7 mouse cellular contexts compared by ENCODE assay signal in the genomic region with DNA sequence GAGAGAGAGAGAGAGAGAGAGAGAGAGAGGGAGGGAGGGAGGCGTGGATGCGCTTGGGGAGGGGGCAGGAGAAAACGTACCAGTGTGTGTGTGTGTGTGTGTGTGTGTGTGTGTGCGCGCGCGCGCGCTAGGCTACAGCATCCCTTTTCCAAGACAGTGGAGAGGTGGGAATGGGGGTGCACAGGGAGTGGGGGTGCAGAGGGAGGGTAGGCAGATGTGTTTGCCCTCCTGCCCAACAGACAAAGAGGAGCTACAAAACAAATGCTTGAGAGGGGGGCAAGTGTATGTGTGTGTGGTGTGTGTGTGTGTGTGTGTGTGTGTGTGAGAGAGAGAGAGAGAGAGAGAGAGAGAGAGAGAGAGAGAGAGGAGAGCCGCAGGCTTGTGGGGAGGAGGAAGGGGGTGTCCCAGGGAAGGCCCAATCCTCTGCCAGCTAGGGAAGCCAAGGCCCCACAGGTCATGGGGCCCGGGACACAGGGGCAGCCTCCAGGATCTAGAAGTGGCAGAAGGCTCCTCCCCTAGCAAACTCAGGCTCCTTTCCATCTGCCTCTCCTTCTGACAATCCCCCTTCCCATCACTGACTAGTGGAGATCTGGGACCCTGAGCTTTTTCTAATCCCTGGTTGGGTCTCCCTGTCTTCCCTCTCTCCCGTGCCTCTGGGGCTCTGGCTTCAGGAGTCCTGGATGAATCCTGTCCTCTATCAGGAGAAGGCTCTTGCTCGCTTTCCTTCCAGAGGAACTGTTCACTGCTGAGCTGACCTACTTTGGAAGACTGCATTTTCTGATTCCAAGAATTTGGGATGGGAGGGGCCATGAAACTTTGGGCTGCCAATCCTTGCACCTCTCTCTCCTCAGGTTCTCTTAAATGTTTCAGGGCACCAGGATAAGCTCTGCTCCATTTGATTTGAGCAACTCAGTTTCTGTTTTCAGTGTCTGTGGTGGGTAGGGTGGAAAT. TPM values are rescaled to one million over a fixed set of nuclear protein-coding genes. Genes with fewer than 3 reads are reported as not detected.
DNase-seq lines count a peak whose midpoint lies in the region; ATAC-seq and TF ChIP-seq lines count a peak whose summit lies in the region.

No protein-coding gene starts in this region.

- no peaks in the 10 kb centered on the region for H3K27me3 ChIP-seq in cerebellum, adult 2 months (ENCODE audit: control insufficient read depth, insufficient read depth, low read length)
- H3K27me3 ChIP-seq in hindbrain, postnatal 0 days (ENCODE audit: insufficient read depth, low read length): no peaks in the 10 kb centered on the region
- H3K27me3 ChIP-seq in limb, embryonic 10.5 days (ENCODE audit: low read depth, poor library complexity, severe bottlenecking): peaks cover 13% of the 10 kb centered on the region; the same call in 1 of the 2 replicates
- no peaks in the 10 kb centered on the region for H3K27me3 ChIP-seq in midbrain, embryonic 13.5 days

- TF ChIP-seq CTCF in cerebellum, adult 2 months (IDR thresholded peaks at IDR 0.05; ENCODE audit: borderline replicate concordance, insufficient read depth, low read depth, low read length): no peak
- no peak for TF ChIP-seq CTCF in hindbrain, postnatal 0 days (IDR thresholded peaks at IDR 0.05; ENCODE audit: low read depth)

- ATAC-seq in frontal cortex, adult (ENCODE audit: low TSS enrichment): peak; percentile 64
- ATAC-seq in hindbrain, postnatal 0 days: peak; percentile 78
- peak; percentile 85 for ATAC-seq in midbrain, embryonic 13.5 days

- H3K27ac ChIP-seq in cerebellum, adult 2 months (ENCODE audit: insufficient read depth, low read length): peak overlapping the region; percentile 30
- H3K27ac ChIP-seq in hindbrain, postnatal 0 days: peak overlapping the region; percentile 83
- H3K27ac ChIP-seq in limb, embryonic 10.5 days: peak overlapping the region; percentile 85
- peak overlapping the region; percentile 89 for H3K27ac ChIP-seq in midbrain, embryonic 13.5 days

- TF ChIP-seq POLR2A in cerebellum, adult 2 months (IDR thresholded peaks at IDR 0.05; ENCODE audit: borderline replicate concordance, insufficient read depth, low read length): no peak

- peak overlapping the region; percentile 66 for H3K4me3 ChIP-seq in cerebellum, adult 2 months (replicated peaks; ENCODE audit: insufficient read depth, low read depth, low read length)
- H3K4me3 ChIP-seq in hindbrain, postnatal 0 days (ENCODE audit: low read length): peak overlapping the region; percentile 55
- H3K4me3 ChIP-seq in limb, embryonic 10.5 days: peak overlapping the region; percentile 61
- peak overlapping the region; percentile 49 for H3K4me3 ChIP-seq in midbrain, embryonic 13.5 days (replicated peaks)

- H3K4me1 ChIP-seq in cerebellum, adult 2 months (ENCODE audit: control insufficient read depth, insufficient read depth, low read length): peaks cover 7% of the 10 kb centered on the region; the same call in 1 of the 2 replicates
- H3K4me1 ChIP-seq in hindbrain, postnatal 0 days (ENCODE audit: insufficient read depth, low read length): peaks cover 13% of the 10 kb centered on the region; the same call in 1 of the 2 replicates
- peaks cover 27% of the 10 kb centered on the region for H3K4me1 ChIP-seq in limb, embryonic 10.5 days
- peaks cover 41% of the 10 kb centered on the region for H3K4me1 ChIP-seq in midbrain, embryonic 13.5 days (replicated peaks)

- peak; percentile 74 for DNase-seq in MN1 (ENCODE audit: low spot score)
- DNase-seq in cerebellum, adult 2 months: peak; percentile 41 to 54
- DNase-seq in hindbrain, postnatal 0 days (ENCODE audit: low spot score): peak; percentile 79
- peak; percentile 62 for DNase-seq in limb, embryonic 10.5 days (ENCODE audit: low spot score)
- DNase-seq in thymus, postnatal 14 days: peak; percentile 52

- H3K36me3 ChIP-seq in hindbrain, postnatal 0 days (ENCODE audit: insufficient read depth, low read length): peaks cover under 1% of the 10 kb centered on the region; the same call in 1 of the 2 replicates
- H3K36me3 ChIP-seq in limb, embryonic 10.5 days: 0 out of 2 replicates have a peak, but pooled peaks cover 6% of the 10 kb centered on the region
- peaks cover 13% of the 10 kb centered on the region for H3K36me3 ChIP-seq in midbrain, embryonic 13.5 days

- peak overlapping the region; percentile 53 for H3K9ac ChIP-seq in hindbrain, postnatal 0 days (replicated peaks; ENCODE audit: low read length)
- peak overlapping the region; percentile 64 for H3K9ac ChIP-seq in midbrain, embryonic 13.5 days (replicated peaks)

- 2% methylated on average over 11 of the region's 13 CpGs for WGBS in cerebellum, adult 2 months
- WGBS in hindbrain, postnatal 0 days: 5% methylated on average over 12 of the region's 13 CpGs
- 5% methylated on average over 12 of the region's 13 CpGs for WGBS in limb, embryonic 10.5 days
- 14% methylated on average over 3 of the region's 13 CpGs for WGBS in midbrain, embryonic 13.5 days

- peak overlapping the region; percentile 66 for H3K4me2 ChIP-seq in hindbrain, postnatal 0 days (ENCODE audit: low read depth, low read length)
- H3K4me2 ChIP-seq in midbrain, embryonic 13.5 days (replicated peaks): peak overlapping the region; percentile 68

- H3K9me3 ChIP-seq in hindbrain, postnatal 0 days (ENCODE audit: low read length): no peaks in the 10 kb centered on the region
- H3K9me3 ChIP-seq in limb, embryonic 10.5 days (replicated peaks): no peaks in the 10 kb centered on the region
- no peaks in the 10 kb centered on the region for H3K9me3 ChIP-seq in midbrain, embryonic 13.5 days

RNA-seq across cellular contexts. Expression of a gene that starts 0.6 kb away (rescaled TPM):
- polyA plus RNA-seq in cerebellum, adult 2 months (2012; rRNA removed): 8.5 and 9.6 TPM in 2 replicates
- total RNA-seq in hindbrain, postnatal 0 days (2014; rRNA removed): 11.0 and 90.5 TPM in 2 replicates
- 8.6 and 9.8 TPM in 2 replicates for polyA plus RNA-seq in hindbrain, postnatal 0 days (2015; fragmentation: Nextera tagmentation; extraction: Ambion mirVana)
- polyA plus RNA-seq in limb, embryonic 10.5 days (2016; fragmentation: Nextera tagmentation; extraction: Ambion mirVana): 2.4 and 2.9 TPM in 2 replicates
- 16.5 and 17.0 TPM in 2 replicates for polyA plus RNA-seq in midbrain, embryonic 13.5 days (2015; fragmentation: Nextera tagmentation; extraction: Ambion mirVana)

RNA-seq across cellular contexts. Expression of a gene that starts 19.9 kb away (rescaled TPM):
- 303 and 334 TPM in 2 replicates for polyA plus RNA-seq in cerebellum, adult 2 months (2012; rRNA removed)
- 1,199 and 1,407 TPM in 2 replicates for total RNA-seq in hindbrain, postnatal 0 days (2014; rRNA removed)
- 399 and 422 TPM in 2 replicates for polyA plus RNA-seq in hindbrain, postnatal 0 days (2015; fragmentation: Nextera tagmentation; extraction: Ambion mirVana)
- 592 and 676 TPM in 2 replicates for polyA plus RNA-seq in limb, embryonic 10.5 days (2016; fragmentation: Nextera tagmentation; extraction: Ambion mirVana)
- polyA plus RNA-seq in midbrain, embryonic 13.5 days (2015; fragmentation: Nextera tagmentation; extraction: Ambion mirVana): 461 and 477 TPM in 2 replicates

RNA-seq across cellular contexts. Expression of a gene that starts 27.5 kb away (rescaled TPM):
- 15.6 and 17.9 TPM in 2 replicates for polyA plus RNA-seq in cerebellum, adult 2 months (2012; rRNA removed)
- 15.3 and 15.5 TPM in 2 replicates for total RNA-seq in hindbrain, postnatal 0 days (2014; rRNA removed)
- polyA plus RNA-seq in hindbrain, postnatal 0 days (2015; fragmentation: Nextera tagmentation; extraction: Ambion mirVana): 10.3 and 10.9 TPM in 2 replicates
- polyA plus RNA-seq in limb, embryonic 10.5 days (2016; fragmentation: Nextera tagmentation; extraction: Ambion mirVana): 11.3 and 12.5 TPM in 2 replicates
- polyA plus RNA-seq in midbrain, embryonic 13.5 days (2015; fragmentation: Nextera tagmentation; extraction: Ambion mirVana): 13.0 and 13.7 TPM in 2 replicates

RNA-seq across cellular contexts. Expression of a gene that starts 49.6 kb away (rescaled TPM):
- 132 and 133 TPM in 2 replicates for polyA plus RNA-seq in cerebellum, adult 2 months (2012; rRNA removed)
- total RNA-seq in hindbrain, postnatal 0 days (2014; rRNA removed): 108 and 127 TPM in 2 replicates
- polyA plus RNA-seq in hindbrain, postnatal 0 days (2015; fragmentation: Nextera tagmentation; extraction: Ambion mirVana): 97.5 and 99.7 TPM in 2 replicates
- 54.0 and 68.0 TPM in 2 replicates for polyA plus RNA-seq in limb, embryonic 10.5 days (2016; fragmentation: Nextera tagmentation; extraction: Ambion mirVana)
- 106 and 107 TPM in 2 replicates for polyA plus RNA-seq in midbrain, embryonic 13.5 days (2015; fragmentation: Nextera tagmentation; extraction: Ambion mirVana)

RNA-seq across cellular contexts. Expression of a gene that starts 57.0 kb away (rescaled TPM):
- polyA plus RNA-seq in cerebellum, adult 2 months (2012; rRNA removed): 9.4 and 11.1 TPM in 2 replicates
- total RNA-seq in hindbrain, postnatal 0 days (2014; rRNA removed): 1.3 and 1.7 TPM in 2 replicates
- 0.64 and 0.65 TPM in 2 replicates for polyA plus RNA-seq in hindbrain, postnatal 0 days (2015; fragmentation: Nextera tagmentation; extraction: Ambion mirVana)
- 3.2 and 5.3 TPM in 2 replicates for polyA plus RNA-seq in limb, embryonic 10.5 days (2016; fragmentation: Nextera tagmentation; extraction: Ambion mirVana)
- 0.13 and 0.19 TPM in 2 replicates for polyA plus RNA-seq in midbrain, embryonic 13.5 days (2015; fragmentation: Nextera tagmentation; extraction: Ambion mirVana)

Comparison
In these comparisons a context has a peak if more than half of its experiments do, and no peak if none do; other contexts are left out.
1. Peak in every context shown above with its lines: DNase-seq, ATAC-seq, H3K4me3 ChIP-seq and H3K27ac ChIP-seq.
2. H3K27ac ChIP-seq: peak in every context shown above with its lines; median percentile 89 in midbrain, embryonic 13.5 days; 85 in limb, embryonic 10.5 days; 83 in hindbrain, postnatal 0 days; 30 in cerebellum, adult 2 months.